Mouse (Mus musculus): ENCODE data around the gene Vmn1r189.
"Not testable (repeated sequence)": the region's sequence is repeated elsewhere in the genome, so short reads cannot be mapped to it uniquely, and the experiment has no call there.

Gene Vmn1r189

DNA sequence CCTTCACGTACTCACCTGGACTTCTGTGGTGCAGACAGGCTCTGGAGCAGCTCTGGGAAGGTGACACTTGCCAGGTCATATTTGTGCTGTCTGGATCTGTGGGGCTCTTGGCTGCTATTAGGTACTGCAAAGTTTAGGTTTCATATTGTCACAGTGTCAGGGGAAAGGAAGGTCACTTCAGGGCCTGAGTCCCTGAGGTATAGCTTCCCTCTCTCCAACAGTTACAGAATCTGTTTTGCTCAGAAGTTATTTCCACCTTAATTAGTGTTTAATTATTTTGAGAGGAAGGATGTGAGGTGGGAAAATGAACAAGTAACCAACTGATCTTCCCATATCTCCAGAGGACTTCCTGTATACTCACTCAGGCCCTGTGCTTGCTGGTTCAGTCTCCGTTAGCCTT lies at the start of gene Vmn1r189:
Vmn1r189 (minus strand) TSS at position 101 of the 400 bp plus-strand sequence.
- not testable (repeated sequence) for DNase-seq (ENCODE audit: low read depth, low spot score)

DNA sequence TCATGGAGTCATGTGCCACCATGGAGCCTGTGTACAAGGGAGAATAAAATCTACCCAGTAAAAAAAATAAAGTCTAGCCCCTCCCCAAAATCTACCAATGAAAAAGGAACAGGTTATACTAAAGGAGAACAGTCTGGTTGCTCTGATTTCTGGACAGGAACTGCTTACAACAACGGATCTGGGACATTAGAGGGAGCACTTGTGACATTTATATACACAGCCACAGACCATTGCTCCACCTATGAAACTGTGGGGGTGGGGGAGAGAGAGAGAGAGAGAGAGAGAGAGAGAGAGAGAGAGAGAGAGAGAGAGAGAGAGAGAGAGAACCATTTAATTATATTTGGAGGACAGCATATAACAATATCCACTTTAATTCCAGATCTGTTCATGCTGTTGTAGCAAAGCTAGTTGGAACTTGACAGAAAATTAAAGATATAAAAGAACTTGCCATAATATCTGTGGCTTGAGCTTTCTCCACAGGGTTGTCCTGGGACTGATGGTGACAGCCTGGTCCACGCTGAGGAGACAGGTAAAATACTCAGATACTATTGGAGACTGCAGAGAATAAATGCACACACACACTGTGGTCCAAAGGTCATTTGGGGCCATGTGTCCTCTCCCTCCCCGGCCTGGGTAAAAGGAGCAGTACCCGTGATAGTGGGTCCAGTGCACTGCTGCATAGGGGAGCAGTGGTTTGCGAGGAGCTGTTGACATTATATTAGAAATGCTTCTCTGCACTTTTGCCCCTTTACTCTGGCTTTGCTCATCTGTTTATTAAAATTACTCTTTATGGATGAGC lies 31.1 kb upstream of the Vmn1r189 start:
- not testable (repeated sequence) for DNase-seq (ENCODE audit: low read depth, low spot score)

DNA sequence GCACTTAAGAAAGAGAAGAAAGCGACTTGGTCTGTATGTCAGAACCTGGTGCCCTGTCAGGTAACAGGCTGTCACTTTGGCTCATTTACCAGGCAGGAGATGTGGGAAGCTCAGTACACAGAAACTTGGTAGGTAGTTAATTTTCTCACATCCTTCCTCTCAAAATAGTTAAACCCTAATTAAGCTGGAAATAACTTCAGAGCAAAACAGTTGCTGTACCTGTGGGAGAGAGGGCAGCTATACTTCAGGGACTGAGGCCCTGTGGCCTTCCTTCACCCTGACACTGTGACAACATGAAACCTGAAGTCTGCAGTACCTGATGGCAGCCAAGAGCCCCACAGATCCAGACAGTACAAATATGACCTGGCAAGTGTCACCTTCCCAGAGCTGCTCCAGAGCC lies 21.5 kb downstream of the Vmn1r189 start, which contains the start of gene Vmn1r188:
Vmn1r188 (plus strand) TSS at position 301 of the 400 bp plus-strand sequence.
- DNase-seq (ENCODE audit: low read depth, low spot score), result not testable (repeated sequence)

DNA sequence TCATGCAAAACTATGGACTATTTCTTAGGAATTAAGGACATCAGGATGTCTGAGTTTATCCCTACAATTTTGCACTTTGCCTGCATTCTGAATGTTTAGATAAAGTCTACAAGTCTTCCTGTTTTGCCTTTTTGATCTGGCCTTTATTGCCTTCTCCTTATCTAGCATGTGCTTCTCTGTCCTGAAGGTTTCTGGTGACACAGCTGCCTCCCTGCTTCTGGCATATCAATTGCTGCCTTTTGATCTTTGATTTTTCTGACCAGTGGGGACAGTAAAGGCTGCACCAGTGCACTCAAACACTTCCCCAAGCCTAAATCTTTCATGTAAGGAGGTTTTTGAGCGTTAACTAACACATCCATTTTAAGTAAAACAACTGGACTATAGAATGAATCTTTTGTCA lies 42.2 kb downstream of the Vmn1r189 start:
- no peak for DNase-seq (ENCODE audit: low read depth, low spot score)

DNA sequence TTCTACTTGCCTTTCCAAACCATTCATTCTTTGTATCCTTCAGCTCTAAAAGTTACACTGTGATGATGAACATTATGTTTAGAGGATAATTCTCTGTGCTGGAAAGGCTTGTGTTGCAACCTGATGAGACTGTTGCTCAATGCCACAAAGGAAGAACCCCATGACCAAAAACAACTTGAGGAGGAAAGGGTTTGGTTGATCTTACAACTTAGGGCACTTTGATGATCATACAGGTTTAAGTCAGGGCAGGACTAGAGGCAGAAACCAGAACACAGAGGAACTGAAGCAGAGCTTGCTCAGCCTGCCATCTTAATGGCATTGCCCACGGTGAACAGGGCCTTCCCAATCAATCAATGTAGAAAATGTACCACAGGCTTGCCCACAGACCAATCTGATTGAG lies 44.2 kb downstream of the Vmn1r189 start:
- no peak for DNase-seq (ENCODE audit: low read depth, low spot score)

DNA sequence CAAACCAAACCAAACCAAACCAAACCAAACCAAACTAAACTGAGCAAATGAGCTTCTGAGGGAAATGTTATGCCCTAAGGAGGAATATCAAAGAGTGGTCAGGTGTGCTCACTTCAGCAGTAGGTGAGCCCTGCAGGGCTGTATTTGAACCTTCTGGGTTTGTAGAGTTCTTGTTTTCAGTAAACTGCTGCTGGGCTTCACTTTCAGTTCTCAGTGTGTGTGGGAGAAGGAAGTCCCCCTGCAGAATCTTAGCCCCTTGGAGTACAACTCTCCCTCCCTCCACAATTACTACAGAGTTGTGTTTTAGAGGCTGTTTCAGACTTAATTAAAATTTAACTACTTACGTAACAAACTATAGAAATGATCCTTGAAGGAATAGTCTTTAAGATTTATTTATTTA lies 51.9 kb downstream of the Vmn1r189 start:
- no peak for DNase-seq (ENCODE audit: low read depth, low spot score)

DNA sequence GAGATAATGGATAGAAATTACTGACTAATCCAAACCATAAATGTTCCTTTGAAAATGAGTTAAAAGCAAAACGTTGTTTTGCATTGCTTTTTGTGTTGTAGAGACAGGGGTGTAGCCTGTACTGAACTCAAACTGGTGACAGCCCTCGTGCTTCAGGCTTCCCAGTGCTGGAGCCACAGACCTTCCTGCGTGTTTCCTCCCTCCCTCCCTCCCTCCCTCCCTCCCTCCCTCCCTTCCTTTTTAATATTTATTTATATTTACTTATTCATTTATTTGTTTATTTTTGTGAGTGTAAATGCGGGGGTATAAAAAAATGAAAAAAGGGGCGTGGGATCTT lies 54.1 kb downstream of the Vmn1r189 start:
- DNase-seq (ENCODE audit: low read depth, low spot score), result no peak

DNA sequence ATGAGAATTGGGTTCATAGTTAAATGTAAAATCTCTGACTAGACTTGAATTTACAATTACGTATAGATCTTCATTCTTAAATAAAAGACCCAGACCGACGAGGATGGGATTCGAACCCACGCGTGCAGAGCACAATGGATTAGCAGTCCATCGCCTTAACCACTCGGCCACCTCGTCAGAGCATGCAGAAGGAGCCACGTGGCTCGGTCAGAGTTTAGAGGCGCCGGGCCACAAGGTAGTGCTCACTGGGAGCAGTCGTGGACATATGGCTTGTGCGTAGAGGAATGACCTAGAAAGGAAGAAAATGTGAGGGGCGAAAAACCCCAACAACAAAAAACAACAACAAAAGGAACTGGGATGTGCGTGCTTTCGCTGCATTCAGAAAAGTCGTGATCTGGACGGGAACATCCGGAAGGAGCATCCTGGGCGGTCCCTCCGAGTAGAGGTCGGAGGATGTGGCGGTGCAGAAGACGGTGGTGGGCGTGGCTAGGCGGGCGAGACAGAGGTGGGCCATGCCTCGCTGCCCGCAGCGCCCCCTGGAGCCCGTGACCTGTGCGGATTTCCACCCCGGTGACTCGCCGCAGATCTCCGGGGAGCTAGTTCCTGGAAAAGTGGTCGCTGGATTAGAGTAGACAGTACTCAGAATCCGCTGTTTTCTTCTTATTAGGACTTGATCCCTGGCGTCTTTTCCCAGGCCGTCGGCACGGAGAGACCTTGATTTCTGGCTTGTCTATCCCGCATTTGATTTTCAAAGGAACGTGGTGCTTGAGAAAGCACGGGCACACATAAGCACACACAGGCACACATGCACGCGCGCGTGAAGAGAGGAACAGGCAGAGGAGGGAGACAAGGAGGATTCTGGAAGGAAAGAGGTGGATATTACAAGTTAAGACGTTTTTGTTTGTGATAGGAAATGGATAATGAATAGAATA lies 54.8 kb downstream of the Vmn1r189 start:
- DNase-seq (ENCODE audit: low read depth, low spot score), result peak; percentile 78
